Mouse (Mus musculus) liver, embryonic 14.5 days (tissue): ENCODE results near the gene Rbm47. TPM values are rescaled to one million over a fixed set of nuclear protein-coding genes. Genes with fewer than 3 reads are reported as not detected.

ENCODE experiments used
- ATAC-seq: fragments of 200-750 bp; cut with Nextera tagmentation; 2 replicates; pipeline ENCODE4 v1.8.0; 2017; ENCODE audit warnings: moderate number of reproducible peaks, mild to moderate bottlenecking, moderate library complexity; ENCODE audit not compliant: insufficient read depth
- DNase-seq, 3 experiments: peaks; one replicate each; pipeline ENCODE4 v3.0.0-alpha.2; 2012 to 2013; ENCODE audit warnings: low read depth in 3 of 3, low spot score in 3 of 3
- H3K27ac ChIP-seq: fragments of 300-500 bp; sonication (generic); 2 replicates; pipeline ENCODE4 v1.5.1; 2014; ENCODE audit warnings: moderate library complexity, mild to moderate bottlenecking, control low read depth, inconsistent platforms
- H3K27me3 ChIP-seq: fragments of 300-500 bp; sonication (generic); 2 replicates; pipeline ENCODE4 v1.6.1; 2014; ENCODE audit warnings: mild to moderate bottlenecking, low read length, moderate library complexity; ENCODE audit not compliant: control insufficient read depth, insufficient read depth
- H3K36me3 ChIP-seq: fragments of 300-500 bp; sonication (generic); replicated peaks from 2 replicates; pipeline ENCODE4 v1.6.1; 2014; ENCODE audit warnings: low read depth; ENCODE audit not compliant: control insufficient read depth, insufficient read depth
- H3K4me1 ChIP-seq, 2 experiments: fragments of 200-500 bp in 1 of 2; fragments of 300-500 bp in 1 of 2; sonication (generic) in 1 of 2; replicated peaks; 2 replicates each; pipeline ENCODE4 v1.6.1; 2012 to 2014; ENCODE audit warnings: antibody characterized with exemption in 1 of 2, inconsistent platforms in 1 of 2, low read length in 1 of 2; ENCODE audit not compliant: control insufficient read depth in 2 of 2, insufficient read depth in 2 of 2
- H3K4me2 ChIP-seq: fragments of 300-500 bp; sonication (generic); 2 replicates; pipeline ENCODE4 v1.6.1; 2014; ENCODE audit warnings: low read depth, mild to moderate bottlenecking, control low read depth, moderate library complexity
- H3K4me3 ChIP-seq, 2 experiments: fragments of 200-500 bp in 1 of 2; fragments of 300-500 bp in 1 of 2; sonication (generic) in 1 of 2; 2 replicates each; pipeline ENCODE4 v1.5.1; 2012 to 2014; ENCODE audit warnings: low read depth in 2 of 2, low read length in 2 of 2, mild to moderate bottlenecking in 2 of 2, control low read depth in 1 of 2, inconsistent platforms in 1 of 2, moderate library complexity in 1 of 2; ENCODE audit not compliant: insufficient read depth in 1 of 2
- H3K9ac ChIP-seq: fragments of 300-500 bp; sonication (generic); replicated peaks from 2 replicates; pipeline ENCODE4 v1.6.1; 2014; ENCODE audit warnings: mild to moderate bottlenecking, control low read depth, moderate library complexity
- H3K9me3 ChIP-seq: fragments of 300-500 bp; sonication (generic); 2 replicates; pipeline ENCODE4 v1.6.1; 2016; ENCODE audit warnings: low read length, mixed read lengths; ENCODE audit not compliant: control insufficient read depth
- CTCF ChIP-seq: IDR thresholded peaks from 2 replicates; pipeline ENCODE4 v1.5.1; 2016; ENCODE audit warnings: antibody characterized with exemption, low read depth, control low read depth
- EP300 ChIP-seq: IDR thresholded peaks from 2 replicates; pipeline ENCODE4 v1.6.1; 2016; ENCODE audit warnings: antibody characterized with exemption, low read depth
- WGBS: fragments of 180-500 bp; shearing (Covaris S2); extraction: QIAGEN DNeasy Blood & Tissue Kit; methylation state at CpG from one replicate; pipeline ENCODE4 v1.1.7; 2014; ENCODE audit not compliant: insufficient replicate concordance; 5-methylcytosine and 5-hydroxymethylcytosine counted together
- polyA plus RNA-seq, 2 experiments: library from polyadenylated mRNA; depleted of rRNA in 1 of 2; stranded (reverse) in 1 of 2; unstranded in 1 of 2; fragments of >200 nt; fragmentation: Nextera tagmentation in 1 of 2; extraction: Ambion mirVana in 1 of 2; gene quantifications; 2 replicates each; pipeline versions ENCODE4 v1.2.1 to v1.2.3; 2012 to 2014

The Rbm47 gene
- polyA plus RNA-seq, 2 experiments, result 3.1 to 7.7 TPM

GRCm38 (mm10) chr5:66151301-66152188, 21.4 kb downstream of the Rbm47 start:
- no peaks in the 10 kb centered on the region for H3K36me3 ChIP-seq
- peak overlapping the region; percentile 49 for H3K4me2 ChIP-seq
- peaks cover 0 to 1% of the 10 kb centered on the region in 2 experiments; a peak in 2 of 4 replicates for H3K4me1 ChIP-seq
- TF ChIP-seq CTCF, result no peak
- no peak for TF ChIP-seq EP300
- peak; percentile 33; the same call in 1 of the 2 replicates for ATAC-seq
- no peak overlapping the region for H3K27ac ChIP-seq
- H3K4me3 ChIP-seq, result peak overlapping the region; percentile 37 to 52
- WGBS, result 6% methylated on average over 37 of the region's 37 CpGs
- H3K9me3 ChIP-seq, result no peaks in the 10 kb centered on the region
- no peak for DNase-seq
- peak overlapping the region; percentile 28; the same call in 1 of the 2 replicates for H3K9ac ChIP-seq
- H3K27me3 ChIP-seq, result peaks cover 38% of the 10 kb centered on the region

GRCm38 (mm10) chr5:66150706-66151300, 22.1 kb downstream of the Rbm47 start:
- H3K36me3 ChIP-seq, result no peaks in the 10 kb centered on the region
- no peaks in the 10 kb centered on the region for H3K9me3 ChIP-seq
- TF ChIP-seq EP300, result no peak
- TF ChIP-seq CTCF, result no peak
- WGBS, result under 1% methylated on average over 43 of the region's 43 CpGs
- ATAC-seq (no peak), DNase-seq (no peak)
- H3K4me1 ChIP-seq, result peaks cover 0 to 1% of the 10 kb centered on the region in 2 experiments; a peak in 2 of 4 replicates
- H3K27me3 ChIP-seq, result peaks cover 38% of the 10 kb centered on the region
- peak overlapping the region; percentile 37 to 52 for H3K4me3 ChIP-seq
- 0 out of 2 replicates have a peak overlapping the region, but pooled peaks have one; percentile 18 for H3K9ac ChIP-seq
- H3K4me2 ChIP-seq, result peak overlapping the region; percentile 49
- no peak overlapping the region for H3K27ac ChIP-seq

- ATAC-seq (no peak), DNase-seq (no peak)
- Histone ChIP-seq H3K27ac (no peak overlapping the region), H3K9ac (0 out of 2 replicates have a peak overlapping the region, but pooled peaks have one; percentile 18), H3K4me3 (peak overlapping the region; percentile 37 to 52), H3K36me3 (no peaks in the 10 kb centered on the region), H3K27me3 (peaks cover 38% of the 10 kb centered on the region), H3K4me1 (peaks cover 0 to 1% of the 10 kb centered on the region in 2 experiments; a peak in 2 of 4 replicates), H3K4me2 (peak overlapping the region; percentile 49), H3K9me3 (no peaks in the 10 kb centered on the region)
- no peak for TF ChIP-seq EP300
- TF ChIP-seq CTCF, result no peak
- under 1% methylated on average over 18 of the region's 18 CpGs for WGBS
Measured at GRCm38 (mm10) chr5:66150106-66150705, 22.7 kb downstream of the Rbm47 start.

GRCm38 (mm10) chr5:66149571-66149970, 23.3 kb downstream of the Rbm47 start:
- peak overlapping the region; percentile 49 for H3K4me2 ChIP-seq
- no peak for ATAC-seq
- peaks cover 38% of the 10 kb centered on the region for H3K27me3 ChIP-seq
- no peaks in the 10 kb centered on the region for H3K36me3 ChIP-seq
- 16% methylated on average over 3 of the region's 3 CpGs for WGBS
- no peak for TF ChIP-seq CTCF
- peak overlapping the region in 1 of 2 experiments; percentile 52; a peak in 1 of 4 replicates for H3K4me3 ChIP-seq
- no peaks in the 10 kb centered on the region for H3K9me3 ChIP-seq
- H3K4me1 ChIP-seq, result peaks cover 0 to 1% of the 10 kb centered on the region in 2 experiments; a peak in 2 of 4 replicates
- no peak for DNase-seq
- H3K9ac ChIP-seq, result no peak overlapping the region
- no peak overlapping the region for H3K27ac ChIP-seq
